Mouse (Mus musculus) liver, postnatal 0 days (tissue): ENCODE results near the gene Chdh. TPM values are rescaled to one million over a fixed set of nuclear protein-coding genes. Genes with fewer than 3 reads are reported as not detected.

Source experiments
- ATAC-seq: fragments of 200-750 bp; cut with Nextera tagmentation; 2 replicates; pipeline ENCODE4 v1.8.0; 2017; ENCODE audit warnings: mild to moderate bottlenecking, moderate library complexity
- DNase-seq: peaks from one replicate; pipeline ENCODE4 v3.0.0-alpha.2; 2016
- H3K27ac ChIP-seq: fragments of 300-500 bp; sonication (generic); 2 replicates; pipeline ENCODE4 v1.5.1; 2014; ENCODE audit warnings: antibody characterized with exemption, moderate library complexity, mild to moderate bottlenecking, low read depth
- H3K27me3 ChIP-seq: fragments of 300-500 bp; sonication (generic); 2 replicates; pipeline ENCODE4 v1.6.1; 2014; ENCODE audit warnings: low read length, control low read depth, mixed read lengths; ENCODE audit not compliant: insufficient read depth
- H3K36me3 ChIP-seq: fragments of 300-500 bp; sonication (generic); replicated peaks from 2 replicates; pipeline ENCODE4 v1.6.1; 2014; ENCODE audit warnings: mild to moderate bottlenecking, control low read depth, low read length, moderate library complexity, mixed read lengths; ENCODE audit not compliant: insufficient read depth
- H3K4me1 ChIP-seq: fragments of 300-500 bp; sonication (generic); 2 replicates; pipeline ENCODE4 v1.6.1; 2014; ENCODE audit warnings: antibody characterized with exemption, mild to moderate bottlenecking, control low read depth; ENCODE audit not compliant: insufficient read depth
- H3K4me2 ChIP-seq: fragments of 300-500 bp; sonication (generic); 2 replicates; pipeline ENCODE4 v1.6.1; 2014; ENCODE audit warnings: low read depth, mild to moderate bottlenecking, low read length, moderate library complexity, mixed read lengths
- H3K4me3 ChIP-seq: fragments of 300-500 bp; sonication (generic); 2 replicates; pipeline ENCODE4 v1.5.1; 2014; ENCODE audit warnings: low read depth, low read length
- H3K9ac ChIP-seq: fragments of 300-500 bp; sonication (generic); replicated peaks from 2 replicates; pipeline ENCODE4 v1.6.1; 2014; ENCODE audit warnings: mild to moderate bottlenecking, moderate library complexity
- H3K9me3 ChIP-seq: fragments of 300-500 bp; sonication (generic); 2 replicates; pipeline ENCODE4 v1.6.1; 2016; ENCODE audit warnings: mild to moderate bottlenecking, control low read depth, low read length, mixed read lengths
- CTCF ChIP-seq: sonication (generic); IDR thresholded peaks from 2 replicates; pipeline ENCODE4 v1.5.1; 2016; ENCODE audit warnings: antibody characterized with exemption, low read depth
- EP300 ChIP-seq: IDR thresholded peaks from 2 replicates; pipeline ENCODE4 v1.6.1; 2016; ENCODE audit warnings: antibody characterized with exemption, low read depth, mild to moderate bottlenecking
- WGBS: fragments of 180-500 bp; shearing (Covaris S2); extraction: QIAGEN DNeasy Blood & Tissue Kit; methylation state at CpG from one replicate; pipeline ENCODE4 v1.1.7; 2014; ENCODE audit not compliant: insufficient replicate concordance; 5-methylcytosine and 5-hydroxymethylcytosine counted together
- polyA plus RNA-seq: library from polyadenylated mRNA; unstranded; fragments of >200 nt; fragmentation: Nextera tagmentation; extraction: Ambion mirVana; gene quantifications from 2 replicates; pipeline ENCODE4 v1.2.1, GENCODE M21; 2015

Gene Chdh
- polyA plus RNA-seq, 1 experiment from 2014 or later, result 6.2 TPM

- H3K27me3 ChIP-seq, result no peaks in the 10 kb centered on the region
- no peak; the same call in 1 of the 2 replicates for TF ChIP-seq EP300
- no peak for TF ChIP-seq CTCF
- ATAC-seq, result peak; percentile 92
- H3K36me3 ChIP-seq, result peaks cover 42% of the 10 kb centered on the region
- peak within 1 kb of the TSS; percentile 69 for H3K4me2 ChIP-seq
- H3K9ac ChIP-seq, result peak within 1 kb of the TSS; percentile 88
- H3K4me1 ChIP-seq, result peaks cover 10% of the 10 kb centered on the region
- peak; percentile 91 for DNase-seq
- WGBS, result under 1% methylated on average over 40 of the region's 44 CpGs
- H3K4me3 ChIP-seq, result peak within 1 kb of the TSS; percentile 81
- H3K9me3 ChIP-seq, result no peaks in the 10 kb centered on the region; the same call in 1 of the 2 replicates
- peak within 1 kb of the TSS; percentile 94 for H3K27ac ChIP-seq
Observed at GRCm38 (mm10) chr14:29978254-29979204, 30.3 kb upstream of the Chdh start, which contains the start of gene Actr8. Actr8 (plus strand) TSS chr14:29978337.

GRCm38 (mm10) chr14:29980447-29981205, 28.2 kb upstream of the Chdh start:
- Histone ChIP-seq H3K36me3 (peaks cover 52% of the 10 kb centered on the region), H3K27me3 (no peaks in the 10 kb centered on the region), H3K4me2 (no peak overlapping the region), H3K4me3 (no peak overlapping the region), H3K9ac (no peak overlapping the region), H3K27ac (no peak overlapping the region), H3K9me3 (no peaks in the 10 kb centered on the region; the same call in 1 of the 2 replicates), H3K4me1 (peaks cover 8% of the 10 kb centered on the region)
- no peak for ATAC-seq
- peak; percentile 59 for DNase-seq
- TF ChIP-seq EP300 (no peak), CTCF (peak; percentile 60)
- WGBS, result 88% methylated on average over 10 of the region's 10 CpGs

- no peak for TF ChIP-seq CTCF
- no peak for TF ChIP-seq EP300
- Histone ChIP-seq H3K4me2 (no peak overlapping the region), H3K9ac (no peak overlapping the region), H3K27ac (no peak overlapping the region), H3K27me3 (no peaks in the 10 kb centered on the region), H3K4me3 (no peak overlapping the region), H3K9me3 (no peaks in the 10 kb centered on the region), H3K4me1 (no peaks in the 10 kb centered on the region), H3K36me3 (peaks cover 95% of the 10 kb centered on the region)
- 85% methylated on average over 4 of the region's 4 CpGs for WGBS
- ATAC-seq, result no peak
- DNase-seq, result no peak
Observed at GRCm38 (mm10) chr14:29986096-29986495, 22.7 kb upstream of the Chdh start.

GRCm38 (mm10) chr14:29987276-29987675, 21.5 kb upstream of the Chdh start:
- Histone ChIP-seq H3K9me3 (no peaks in the 10 kb centered on the region), H3K9ac (no peak overlapping the region), H3K36me3 (peaks cover 91% of the 10 kb centered on the region), H3K4me1 (no peaks in the 10 kb centered on the region), H3K4me3 (no peak overlapping the region), H3K27me3 (no peaks in the 10 kb centered on the region), H3K27ac (no peak overlapping the region), H3K4me2 (no peak overlapping the region)
- ATAC-seq (no peak), DNase-seq (no peak)
- TF ChIP-seq CTCF, result no peak
- 88% methylated on average over 6 of the region's 6 CpGs for WGBS

GRCm38 (mm10) chr14:29987739-29988138, 21.1 kb upstream of the Chdh start:
- 88% methylated on average over 9 of the region's 9 CpGs for WGBS

GRCm38 (mm10) chr14:29988337-29988736, 20.5 kb upstream of the Chdh start:
- WGBS, result 85% methylated on average over 4 of the region's 4 CpGs

More at GRCm38 (mm10) chr14:29987739-29988138, 21.1 kb upstream of the Chdh start:
- Histone ChIP-seq H3K9ac (no peak overlapping the region), H3K36me3 (peaks cover 88% of the 10 kb centered on the region), H3K4me1 (no peaks in the 10 kb centered on the region), H3K27ac (no peak overlapping the region), H3K9me3 (no peaks in the 10 kb centered on the region), H3K4me2 (no peak overlapping the region), H3K27me3 (no peaks in the 10 kb centered on the region), H3K4me3 (no peak overlapping the region)
- ATAC-seq (no peak), DNase-seq (no peak)
- TF ChIP-seq EP300, result no peak
- TF ChIP-seq CTCF, result no peak

More at GRCm38 (mm10) chr14:29988337-29988736, 20.5 kb upstream of the Chdh start:
- no peak overlapping the region for H3K27ac ChIP-seq
- no peak overlapping the region for H3K4me2 ChIP-seq
- peaks cover 90% of the 10 kb centered on the region for H3K36me3 ChIP-seq
- H3K9ac ChIP-seq, result no peak overlapping the region
- ATAC-seq, result no peak
- H3K9me3 ChIP-seq, result no peaks in the 10 kb centered on the region
- TF ChIP-seq EP300, result no peak
- no peak for TF ChIP-seq CTCF
- no peak overlapping the region for H3K4me3 ChIP-seq
- DNase-seq, result no peak
- H3K4me1 ChIP-seq, result no peaks in the 10 kb centered on the region
- H3K27me3 ChIP-seq, result no peaks in the 10 kb centered on the region
